Mouse (Mus musculus): ENCODE measurements at regions not wholly inside any gene's neighbourhood (a gene's known extent, or its start where the extent isn't known, plus 50 kb on each side); places are given as distances from the start of the nearest gene placed in this dataset.

DNA sequence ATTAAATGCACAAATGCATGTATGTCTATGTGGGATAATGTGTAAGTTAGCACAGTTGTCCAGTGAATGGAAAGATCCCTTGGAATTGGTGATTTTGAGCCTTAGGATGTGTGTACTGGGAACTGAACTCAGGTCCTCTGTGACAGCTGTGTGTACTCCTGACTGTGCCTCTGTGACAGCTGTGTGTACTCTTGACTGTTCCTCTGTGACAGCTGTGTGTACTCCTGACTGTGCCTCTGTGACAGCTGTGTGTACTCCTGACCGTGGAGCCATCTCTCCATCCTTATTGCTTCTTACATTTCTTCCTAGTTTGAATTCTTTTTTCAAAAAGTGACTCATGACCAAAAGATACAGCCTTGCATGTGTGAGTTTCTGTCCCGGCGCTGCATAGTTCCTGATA is 239.7 kb downstream of the Gpat3 start:
- no peak for TF ChIP-seq POLR2A (IDR thresholded peaks at IDR 0.05; ENCODE audit: insufficient read depth, low read depth, low read length)
- WGBS, result 71% methylated on average over 3 of the region's 3 CpGs
- Histone ChIP-seq H3K4me3 (ENCODE audit: insufficient read depth, low read depth, low read length) (no peak overlapping the region), H3K4me1 (ENCODE audit: control insufficient read depth, insufficient read depth, low read length) (peaks cover 6% of the 10 kb centered on the region), H3K27ac (ENCODE audit: insufficient read depth, low read depth, low read length) (no peak overlapping the region)

- TF ChIP-seq POLR2A (IDR thresholded peaks at IDR 0.05; ENCODE audit: insufficient read depth, low read depth, low read length) (no peak), CTCF (IDR thresholded peaks at IDR 0.05; ENCODE audit: insufficient read depth, low read depth, low read length) (no peak)
- Histone ChIP-seq H3K4me3 (ENCODE audit: insufficient read depth, low read depth, low read length) (no peak overlapping the region), H3K4me1 (ENCODE audit: control insufficient read depth, insufficient read depth, low read length) (peaks cover 6% of the 10 kb centered on the region), H3K27ac (ENCODE audit: insufficient read depth, low read depth, low read length) (no peak overlapping the region)
- WGBS, result 33% methylated on average over 20 of the region's 20 CpGs
These were observed 237.1 kb downstream of the Gpat3 start for GRCm38 (mm10) chr5:101082611-101083010.

DNA sequence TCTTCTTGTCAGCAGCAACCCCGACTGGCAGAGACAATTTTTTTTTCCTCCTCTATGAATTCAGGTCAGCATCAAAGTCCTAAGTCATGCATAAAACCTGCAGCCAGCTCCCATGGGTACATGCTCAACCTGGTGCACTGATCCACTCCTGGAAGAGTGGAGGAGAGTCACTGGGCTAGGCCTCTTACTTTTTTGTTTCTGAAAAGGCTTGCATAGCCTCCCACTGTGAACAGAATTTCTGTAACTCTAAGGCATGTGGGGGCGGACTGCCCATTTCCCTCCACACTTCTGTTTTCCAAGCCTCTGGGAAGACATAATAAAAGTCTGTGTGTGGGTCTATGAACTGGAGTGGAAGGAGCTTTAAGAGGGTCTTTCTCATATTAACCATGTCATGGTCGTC is 218.8 kb downstream of the Gpat3 start:
- Histone ChIP-seq H3K27ac (ENCODE audit: insufficient read depth, low read depth, low read length) (no peak overlapping the region), H3K4me1 (ENCODE audit: control insufficient read depth, insufficient read depth, low read length) (no peaks in the 10 kb centered on the region), H3K4me3 (ENCODE audit: insufficient read depth, low read depth, low read length) (no peak overlapping the region)
- TF ChIP-seq CTCF (IDR thresholded peaks at IDR 0.05; ENCODE audit: insufficient read depth, low read depth, low read length), result no peak
- no peak for TF ChIP-seq POLR2A (IDR thresholded peaks at IDR 0.05; ENCODE audit: insufficient read depth, low read depth, low read length)
- 72% methylated on average over 3 of the region's 3 CpGs for WGBS

DNA sequence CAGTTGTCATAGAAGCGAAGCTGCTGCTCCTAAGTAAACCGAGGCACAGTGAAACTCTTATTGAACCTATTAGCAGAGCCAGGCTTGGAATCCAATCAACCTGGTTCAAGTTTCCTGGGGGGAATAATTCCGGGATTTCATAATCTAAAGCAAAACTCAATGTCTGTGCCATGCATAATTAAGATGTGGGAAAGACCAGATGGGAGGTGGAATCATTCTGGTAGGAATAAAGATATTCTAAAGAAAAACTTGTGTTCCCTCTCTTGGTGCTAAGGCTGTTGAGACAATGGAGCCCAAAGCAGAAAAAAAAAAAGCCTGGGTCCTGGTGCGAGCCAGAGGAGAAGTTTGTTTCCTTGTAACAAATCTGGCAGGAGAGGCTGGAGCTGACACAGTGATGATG is 217.7 kb downstream of the Gpat3 start:
- WGBS, result 91% methylated on average over 4 of the region's 4 CpGs
- Histone ChIP-seq H3K4me1 (ENCODE audit: control insufficient read depth, insufficient read depth, low read length) (no peaks in the 10 kb centered on the region), H3K4me3 (ENCODE audit: insufficient read depth, low read depth, low read length) (no peak overlapping the region), H3K27ac (ENCODE audit: insufficient read depth, low read depth, low read length) (no peak overlapping the region)
- TF ChIP-seq CTCF (IDR thresholded peaks at IDR 0.05; ENCODE audit: insufficient read depth, low read depth, low read length), result no peak
- no peak for TF ChIP-seq POLR2A (IDR thresholded peaks at IDR 0.05; ENCODE audit: insufficient read depth, low read depth, low read length)

DNA sequence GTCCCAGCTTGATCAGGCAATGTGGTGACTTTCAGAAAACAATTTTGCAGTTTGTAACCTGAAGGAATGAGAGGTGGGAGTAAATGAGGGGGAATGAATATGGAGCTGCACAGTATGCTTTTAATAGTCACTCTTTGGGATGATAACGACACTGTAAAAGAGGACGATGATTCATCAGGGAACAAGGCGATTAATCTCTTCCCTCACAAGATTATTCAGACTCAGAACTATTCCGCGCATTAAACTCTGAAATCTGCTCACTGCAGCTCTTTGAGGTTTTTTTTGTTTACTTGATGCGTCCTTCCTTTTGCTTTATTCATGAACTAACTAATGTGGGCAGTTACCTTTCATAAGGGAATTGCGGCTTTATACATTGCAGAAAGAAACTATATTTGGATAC is 206.1 kb downstream of the Gpat3 start:
- Histone ChIP-seq H3K27ac (ENCODE audit: insufficient read depth, low read depth, low read length) (no peak overlapping the region), H3K4me3 (ENCODE audit: insufficient read depth, low read depth, low read length) (no peak overlapping the region), H3K4me1 (ENCODE audit: control insufficient read depth, insufficient read depth, low read length) (0 out of 2 replicates have a peak, but pooled peaks cover 2% of the 10 kb centered on the region)
- WGBS, result 34% methylated on average over 7 of the region's 7 CpGs
- no peak for TF ChIP-seq CTCF (IDR thresholded peaks at IDR 0.05; ENCODE audit: insufficient read depth, low read depth, low read length)

DNA sequence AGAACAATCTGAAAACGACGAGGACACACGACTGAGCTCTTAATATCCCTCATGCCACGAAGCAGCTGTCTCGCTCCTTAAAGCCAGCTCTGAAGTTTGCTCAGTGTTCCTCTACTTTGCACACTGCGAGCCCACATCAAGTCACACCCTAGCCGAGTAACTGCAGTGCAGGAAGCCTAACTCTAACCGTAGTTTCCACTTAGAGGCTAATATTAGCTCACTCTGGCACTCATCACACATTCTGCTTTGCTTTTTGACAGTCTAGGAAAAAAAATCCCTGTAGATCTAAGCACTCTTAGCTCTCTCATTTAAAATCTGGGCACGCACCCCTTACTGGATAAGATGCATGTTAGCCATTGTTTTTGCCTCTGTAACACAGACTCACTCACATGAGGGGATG is 195.0 kb downstream of the Gpat3 start:
- Histone ChIP-seq H3K4me1 (ENCODE audit: control insufficient read depth, insufficient read depth, low read length) (no peaks in the 10 kb centered on the region), H3K27ac (ENCODE audit: insufficient read depth, low read depth, low read length) (no peak overlapping the region), H3K4me3 (ENCODE audit: insufficient read depth, low read depth, low read length) (no peak overlapping the region)
- TF ChIP-seq CTCF (IDR thresholded peaks at IDR 0.05; ENCODE audit: insufficient read depth, low read depth, low read length) (no peak), POLR2A (IDR thresholded peaks at IDR 0.05; ENCODE audit: insufficient read depth, low read depth, low read length) (no peak)
- 79% methylated on average over 9 of the region's 9 CpGs for WGBS

DNA sequence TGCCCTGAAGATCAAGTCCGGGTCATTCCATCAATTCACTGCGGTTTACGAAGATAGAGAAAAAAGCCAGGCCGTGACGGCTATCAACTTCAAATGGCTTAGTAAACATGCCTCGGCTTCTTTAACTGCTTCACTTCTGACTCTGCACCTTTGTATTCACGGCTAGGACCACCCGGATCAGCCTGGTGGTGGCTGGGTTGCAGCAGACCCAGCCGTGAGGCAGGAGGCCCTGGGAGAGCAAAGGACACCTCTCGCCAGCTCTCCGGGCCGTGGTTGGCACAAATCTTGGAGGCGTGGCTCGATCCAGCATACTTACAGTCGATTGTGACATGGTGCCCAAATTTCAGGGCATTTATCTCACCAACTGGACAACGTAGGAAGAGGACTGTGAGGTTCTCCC is 187.5 kb downstream of the Gpat3 start:
- TF ChIP-seq POLR2A (IDR thresholded peaks at IDR 0.05; ENCODE audit: insufficient read depth, low read depth, low read length), result no peak
- TF ChIP-seq CTCF (IDR thresholded peaks at IDR 0.05; ENCODE audit: insufficient read depth, low read depth, low read length), result no peak
- Histone ChIP-seq H3K4me3 (ENCODE audit: insufficient read depth, low read depth, low read length) (no peak overlapping the region), H3K4me1 (ENCODE audit: control insufficient read depth, insufficient read depth, low read length) (no peaks in the 10 kb centered on the region), H3K27ac (ENCODE audit: insufficient read depth, low read depth, low read length) (no peak overlapping the region)
- WGBS, result 81% methylated on average over 16 of the region's 16 CpGs

DNA sequence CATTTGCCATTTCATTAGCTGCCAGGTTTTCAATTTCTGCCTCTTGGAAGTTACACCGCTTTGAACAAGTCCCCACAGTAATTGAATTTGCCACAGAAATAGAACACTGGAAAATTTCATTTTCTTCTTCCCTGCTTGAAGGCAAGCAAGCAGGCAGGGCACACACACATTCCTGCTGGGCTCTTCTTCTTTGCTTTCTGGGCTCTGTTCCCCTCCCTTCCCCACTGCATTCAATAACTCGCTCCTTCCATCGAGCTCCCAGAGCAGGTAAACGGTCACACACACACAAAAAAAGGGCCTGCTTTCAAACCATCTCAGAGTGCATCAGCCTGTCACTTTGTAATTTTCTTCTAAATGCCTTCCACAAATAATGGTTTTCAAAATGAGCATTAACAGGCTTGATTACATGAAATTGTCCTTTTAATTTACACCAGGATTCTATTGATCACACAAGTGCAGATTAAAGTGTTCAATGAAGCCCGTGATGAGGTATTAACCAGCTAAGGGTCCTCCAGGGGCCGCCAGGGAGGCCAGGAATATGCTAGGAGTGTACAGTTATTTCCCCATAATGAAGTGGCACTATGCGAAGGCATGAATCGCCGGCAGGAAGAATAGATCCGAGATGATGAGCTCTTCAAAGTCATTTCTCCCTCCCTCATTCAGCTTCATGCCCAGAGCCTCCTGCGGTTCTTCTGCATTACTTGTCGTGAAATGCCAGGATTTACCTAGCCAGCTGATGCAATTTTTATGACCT is 186.8 kb downstream of the Gpat3 start:
- WGBS, result 61% methylated on average over 12 of the region's 12 CpGs
- TF ChIP-seq POLR2A (IDR thresholded peaks at IDR 0.05; ENCODE audit: insufficient read depth, low read depth, low read length) (no peak), CTCF (IDR thresholded peaks at IDR 0.05; ENCODE audit: insufficient read depth, low read depth, low read length) (no peak)
- Histone ChIP-seq H3K27ac (ENCODE audit: insufficient read depth, low read depth, low read length) (no peak overlapping the region), H3K4me3 (ENCODE audit: insufficient read depth, low read depth, low read length) (no peak overlapping the region), H3K4me1 (ENCODE audit: control insufficient read depth, insufficient read depth, low read length) (no peaks in the 10 kb centered on the region)

DNA sequence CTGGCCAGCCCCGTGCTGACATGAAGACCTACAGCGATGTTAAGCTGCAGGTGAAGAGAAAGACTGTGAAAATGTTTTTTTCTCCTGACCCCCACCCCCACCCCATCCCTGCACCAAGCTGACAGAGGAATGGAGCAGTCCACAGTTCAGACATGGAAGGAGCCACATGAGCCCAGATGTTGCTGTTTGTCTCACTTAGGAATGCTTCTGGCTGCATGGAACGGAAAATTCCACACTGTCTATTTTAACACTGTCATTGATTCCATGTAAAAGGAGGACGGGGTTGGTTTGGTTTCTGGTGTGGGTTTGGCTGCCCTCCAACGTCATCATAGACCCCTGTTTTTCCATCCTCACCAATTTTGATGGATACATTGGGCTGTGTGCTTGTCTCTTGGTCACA is 179.3 kb downstream of the Gpat3 start:
- 78% methylated on average over 5 of the region's 5 CpGs for WGBS
- Histone ChIP-seq H3K4me1 (ENCODE audit: control insufficient read depth, insufficient read depth, low read length) (no peaks in the 10 kb centered on the region; the same call in 1 of the 2 replicates), H3K4me3 (ENCODE audit: insufficient read depth, low read depth, low read length) (no peak overlapping the region), H3K27ac (ENCODE audit: insufficient read depth, low read depth, low read length) (no peak overlapping the region)
- no peak for TF ChIP-seq CTCF (IDR thresholded peaks at IDR 0.05; ENCODE audit: insufficient read depth, low read depth, low read length)
- TF ChIP-seq POLR2A (IDR thresholded peaks at IDR 0.05; ENCODE audit: insufficient read depth, low read depth, low read length), result no peak

DNA sequence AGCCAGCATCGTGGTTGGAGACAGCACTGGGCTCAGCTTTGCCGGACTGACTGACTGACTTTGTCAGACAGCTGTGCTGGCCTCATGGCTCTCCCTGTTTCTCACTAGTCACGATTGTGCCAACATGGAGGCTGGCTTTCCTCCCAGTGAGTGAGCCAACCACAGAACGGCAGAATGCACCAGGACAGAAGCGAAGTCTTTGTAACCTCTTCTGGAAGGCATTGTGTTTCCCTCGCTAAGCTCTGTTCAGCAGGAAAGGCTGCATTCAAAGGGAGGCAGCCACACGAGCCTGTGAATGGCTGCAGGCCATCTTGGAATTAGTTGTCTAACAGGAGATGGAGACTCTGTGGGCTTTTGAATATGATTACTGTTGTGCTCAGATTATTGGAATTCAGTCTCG is 178.3 kb downstream of the Gpat3 start:
- Histone ChIP-seq H3K4me1 (ENCODE audit: control insufficient read depth, insufficient read depth, low read length) (no peaks in the 10 kb centered on the region; the same call in 1 of the 2 replicates), H3K4me3 (ENCODE audit: insufficient read depth, low read depth, low read length) (no peak overlapping the region), H3K27ac (ENCODE audit: insufficient read depth, low read depth, low read length) (no peak overlapping the region)
- TF ChIP-seq CTCF (IDR thresholded peaks at IDR 0.05; ENCODE audit: insufficient read depth, low read depth, low read length) (no peak), POLR2A (IDR thresholded peaks at IDR 0.05; ENCODE audit: insufficient read depth, low read depth, low read length) (no peak)
- 31% methylated on average over 8 of the region's 8 CpGs for WGBS

Data from olfactory bulb, adult 2 months (tissue).